In the genomic region with DNA sequence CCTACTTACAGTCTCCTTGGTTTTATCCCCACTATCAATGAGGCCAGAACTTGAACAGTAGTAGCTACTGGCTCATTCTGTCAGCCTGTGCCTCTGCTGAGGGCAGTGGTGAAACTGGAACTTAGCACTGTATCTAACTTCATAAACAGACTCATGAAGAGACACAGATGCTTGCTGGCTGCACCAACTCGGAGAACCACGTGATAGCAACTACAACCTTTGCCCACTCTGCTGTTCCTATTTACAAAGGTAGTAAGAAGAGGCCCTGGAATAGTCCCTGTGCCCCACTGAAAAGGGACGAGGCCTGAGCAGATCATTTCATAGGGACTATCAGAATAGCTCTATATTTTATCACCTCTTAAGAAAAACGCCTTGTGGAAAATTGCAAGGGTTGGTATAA, we compare ENCODE assay signal across 16 mouse cellular contexts.
DNase-seq lines count a peak whose midpoint lies in the region; ATAC-seq and TF ChIP-seq lines count a peak whose summit lies in the region.
"Had no signal": no experiment of that assay in that cellular context is flagged by ENCODE, and none has a peak within 500 bp of the region (broad histone marks: within the 10 kb centered on the region; RNA-seq: fewer than 3 reads in every experiment).

No protein-coding gene starts in this region.

- H3K4me2 ChIP-seq in stomach, postnatal 0 days (replicated peaks; ENCODE audit: low read depth), result no peak overlapping the region
- H3K4me2 ChIP-seq: hindbrain, embryonic 12.5 days; lung, embryonic 15.5 days; midbrain, embryonic 12.5 days had no signal

- peak overlapping the region; percentile 48; the same call in 1 of the 2 replicates for H3K27ac ChIP-seq in left cerebral cortex, adult 2 months
- peak overlapping the region; percentile 67 for H3K27ac ChIP-seq in stomach, postnatal 0 days (replicated peaks)
- H3K27ac ChIP-seq: hindbrain, embryonic 12.5 days; lung, embryonic 15.5 days; midbrain, embryonic 12.5 days had no signal

- TF ChIP-seq EP300 in stomach, postnatal 0 days (optimal IDR thresholded peaks at IDR 0.05), result no peak

- no peaks in the 10 kb centered on the region for H3K36me3 ChIP-seq in stomach, postnatal 0 days (ENCODE audit: control insufficient read depth, insufficient read depth, low read length)
- H3K36me3 ChIP-seq: hindbrain, embryonic 12.5 days; lung, embryonic 15.5 days; midbrain, embryonic 12.5 days had no signal

- no peak for DNase-seq in left cerebral cortex, adult 2 months (ENCODE audit: extremely low spot score in 1 of 2, low spot score in 2 of 2)
- no peak for DNase-seq in left cerebral cortex, postnatal 14 days (ENCODE audit: low spot score in 2 of 2)
- peak; percentile 65 for DNase-seq in kidney, adult 11 months
- peak; percentile 6 for DNase-seq in large intestine, adult 2 months (ENCODE audit: low read depth, low spot score)
- no peak for DNase-seq in stomach, postnatal 0 days (ENCODE audit: low spot score)
- no peak for DNase-seq in right cerebral cortex, postnatal 36 days (ENCODE audit: low spot score in 2 of 2)
- DNase-seq in cerebellum, adult 11-12 months, result no peak
- DNase-seq in cerebellum, adult 9-11 months, result no peak
- DNase-seq: adrenal gland, adult 2 months; cerebellum, adult 11 months; forebrain, postnatal 0 days; layer of hippocampus, postnatal 36 days had no signal

- no peak overlapping the region for H3K4me3 ChIP-seq in left cerebral cortex, adult 2 months
- no peak overlapping the region for H3K4me3 ChIP-seq in stomach, postnatal 0 days (ENCODE audit: low read depth, low read length)
- H3K4me3 ChIP-seq: hindbrain, embryonic 12.5 days; lung, embryonic 15.5 days; midbrain, embryonic 12.5 days had no signal

- WGBS in large intestine, adult 2 months, result 14% methylated on average over 4 of the region's 4 CpGs
- 30% methylated on average over 4 of the region's 4 CpGs for WGBS in stomach, postnatal 0 days

- H3K9ac ChIP-seq in stomach, postnatal 0 days (ENCODE audit: low read length), result no peak overlapping the region
- H3K9ac ChIP-seq: forebrain, postnatal 0 days; hindbrain, embryonic 12.5 days; lung, embryonic 15.5 days; midbrain, embryonic 12.5 days had no signal

- no peaks in the 10 kb centered on the region for H3K4me1 ChIP-seq in stomach, postnatal 0 days (replicated peaks; ENCODE audit: control insufficient read depth, insufficient read depth)
- H3K4me1 ChIP-seq: lung, embryonic 15.5 days; midbrain, embryonic 12.5 days had no signal

- no peak for TF ChIP-seq CTCF in left cerebral cortex, adult 2 months (IDR thresholded peaks at IDR 0.05)
- no peak for TF ChIP-seq CTCF in stomach, postnatal 0 days (IDR thresholded peaks at IDR 0.05; ENCODE audit: low read depth)

- no peaks in the 10 kb centered on the region for H3K27me3 ChIP-seq in stomach, postnatal 0 days (ENCODE audit: control insufficient read depth, insufficient read depth, low read length)
- H3K27me3 ChIP-seq: hindbrain, embryonic 12.5 days; lung, embryonic 15.5 days; midbrain, embryonic 12.5 days had no signal

- no peak for ATAC-seq in stomach, postnatal 0 days (ENCODE audit: low FRiP score, low TSS enrichment)
- ATAC-seq: CD4-positive, CD25-positive, alpha-beta regulatory T cell, adult 4 months had no signal

- H3K9me3 ChIP-seq in stomach, postnatal 0 days (ENCODE audit: control insufficient read depth, low read length), result no peaks in the 10 kb centered on the region
- H3K9me3 ChIP-seq: hindbrain, embryonic 12.5 days; lung, embryonic 15.5 days; midbrain, embryonic 12.5 days had no signal

- intact Hi-C loops in left cerebral cortex, adult 2 months (cut with DNase I), result no loop called here
- intact Hi-C loops in left cerebral cortex, postnatal 14 days (cut with DNase I), result loop anchor here (10.0 kb wide), 1 partner anchor 135 kb away; no protein-coding TSS in a partner anchor

Comparison
In these comparisons a context has a peak if more than half of its experiments do, and no peak if none do; other contexts are left out.
1. DNase-seq: peak in kidney, adult 11 months (single experiment) and large intestine, adult 2 months (single experiment); none in left cerebral cortex, adult 2 months (0 of 2), left cerebral cortex, postnatal 14 days (0 of 2), stomach, postnatal 0 days (single experiment), right cerebral cortex, postnatal 36 days (0 of 2), cerebellum, adult 11-12 months (single experiment) and cerebellum, adult 9-11 months (single experiment).